Mouse (Mus musculus) liver, embryonic 14.5 days (tissue): ENCODE measurements around the gene Nbr1.

Source experiments
- CTCF ChIP-seq: IDR thresholded peaks from 2 replicates; pipeline ENCODE4 v1.5.1; 2016; ENCODE audit warnings: antibody characterized with exemption, low read depth, control low read depth
- EP300 ChIP-seq: IDR thresholded peaks from 2 replicates; pipeline ENCODE4 v1.6.1; 2016; ENCODE audit warnings: antibody characterized with exemption, low read depth

DNA sequence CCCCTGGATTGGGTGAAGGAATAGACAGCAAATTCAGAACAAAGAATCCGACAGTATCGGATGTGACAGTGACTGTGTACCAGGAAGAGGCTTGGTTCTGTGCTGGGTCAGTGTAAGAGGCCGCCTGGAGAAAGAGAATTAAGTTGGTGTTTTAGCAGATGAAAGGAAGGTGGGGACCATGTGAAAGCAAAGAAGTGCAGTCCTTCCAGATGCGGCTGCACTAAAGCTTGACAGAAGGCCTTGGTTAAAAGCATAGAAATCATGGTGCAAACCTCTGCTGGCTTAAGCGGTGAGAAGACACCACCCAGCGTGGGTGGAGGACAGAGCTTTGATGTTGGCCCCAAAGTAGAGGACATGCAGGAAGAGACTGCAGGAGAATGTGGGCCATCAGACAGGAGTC lies 61.6 kb downstream of the Nbr1 start:
- no peak for TF ChIP-seq CTCF
- no peak for TF ChIP-seq EP300
